Mouse (Mus musculus): ENCODE data around the gene Boll.

GRCm38 (mm10) chr1:55265447-55265846 is 97.8 kb downstream of the Boll start:
- TF ChIP-seq CTCF (IDR thresholded peaks at IDR 0.05; ENCODE audit: borderline replicate concordance, insufficient read depth, low read depth, low read length) = no peak
- no peak for TF ChIP-seq POLR2A (IDR thresholded peaks at IDR 0.05; ENCODE audit: borderline replicate concordance, insufficient read depth, low read length)

Data from cerebellum, adult 2 months (tissue).